ENCODE assay signal across 8 mouse cellular contexts in genomic region chr2:148409141-148409540, GRCm38 (mm10). TPM values are rescaled to one million over a fixed set of nuclear protein-coding genes. Genes with fewer than 3 reads are reported as not detected.
A peak's percentile ranks its signal among the peaks of the same experiment; 100 is the strongest.
DNase-seq lines count a peak whose midpoint lies in the region; TF ChIP-seq lines count a peak whose summit lies in the region.

No protein-coding gene starts in this region.

- no peak overlapping the region for H3K4me3 ChIP-seq in C2C12 (ENCODE audit: insufficient read depth, poor library complexity, severe bottlenecking)
- no peak overlapping the region for H3K4me3 ChIP-seq in cerebellum, adult 2 months (replicated peaks; ENCODE audit: insufficient read depth, low read depth, low read length)
- H3K4me3 ChIP-seq in hindbrain, embryonic 10.5 days, result 0 out of 2 replicates have a peak overlapping the region, but pooled peaks have one; percentile 50

- no peaks in the 10 kb centered on the region; the same call in 1 of the 2 replicates for H3K4me1 ChIP-seq in cerebellum, adult 2 months (ENCODE audit: control insufficient read depth, insufficient read depth, low read length)
- peaks cover 36% of the 10 kb centered on the region for H3K4me1 ChIP-seq in hindbrain, embryonic 10.5 days (replicated peaks)

- 24% methylated on average over 9 of the region's 9 CpGs for WGBS in cerebellum, adult 2 months
- WGBS in hindbrain, embryonic 10.5 days, result 22% methylated on average over 9 of the region's 9 CpGs

- no peak for TF ChIP-seq POLR2A in cerebellum, adult 2 months (IDR thresholded peaks at IDR 0.05; ENCODE audit: borderline replicate concordance, insufficient read depth, low read length)

- H3K79me3 ChIP-seq in C2C12 (ENCODE audit: low read depth), result no peaks in the 10 kb centered on the region

- no peak overlapping the region for H3K27ac ChIP-seq in cerebellum, adult 2 months (ENCODE audit: insufficient read depth, low read length)
- H3K27ac ChIP-seq in hindbrain, embryonic 10.5 days, result no peak overlapping the region

- H3K9me3 ChIP-seq in hindbrain, embryonic 10.5 days, result no peaks in the 10 kb centered on the region

- H3K36me3 ChIP-seq in C2C12 (ENCODE audit: control insufficient read depth, insufficient read depth), result no peaks in the 10 kb centered on the region
- no peaks in the 10 kb centered on the region for H3K36me3 ChIP-seq in hindbrain, embryonic 10.5 days

- no peak overlapping the region for H3ac ChIP-seq in C2C12 (ENCODE audit: control insufficient read depth, insufficient read length, low read depth)

- peak; percentile 18 to 23 for DNase-seq in cerebellum, adult 2 months
- peak; percentile 73 to 74 for DNase-seq in frontal cortex, postnatal 10 days (ENCODE audit: low spot score in 2 of 2)
- DNase-seq in hindbrain, embryonic 10.5 days (ENCODE audit: low spot score), result peak; percentile 81
- peak; percentile 51 to 69 for DNase-seq in layer of hippocampus, postnatal 25 days (ENCODE audit: extremely low spot score in 1 of 2, low spot score in 1 of 2)
- DNase-seq in lung, postnatal 14 days, result peak; percentile 88
- peak; percentile 50 for DNase-seq in ovary, postnatal 10 days (ENCODE audit: low spot score)
- DNase-seq in thymus, postnatal 10 days (ENCODE audit: low spot score in 2 of 2), result peak; percentile 59 to 74

- H3K27me3 ChIP-seq in C2C12 (ENCODE audit: control insufficient read depth, insufficient read depth, insufficient read length), result no peaks in the 10 kb centered on the region
- H3K27me3 ChIP-seq in cerebellum, adult 2 months (ENCODE audit: control insufficient read depth, insufficient read depth, low read length), result peaks cover 2% of the 10 kb centered on the region; the same call in 1 of the 2 replicates
- peaks cover 49% of the 10 kb centered on the region for H3K27me3 ChIP-seq in hindbrain, embryonic 10.5 days (ENCODE audit: insufficient read depth, poor library complexity, severe bottlenecking)

- peaks cover 18% of the 10 kb centered on the region for H3K79me2 ChIP-seq in C2C12 (ENCODE audit: control insufficient read depth, insufficient read depth)

- peak; percentile 94 for TF ChIP-seq CTCF in C2C12 (IDR thresholded peaks at IDR 0.05; ENCODE audit: control insufficient read depth, insufficient read depth, insufficient read length)
- peak; percentile 33; the same call in 1 of the 2 replicates for TF ChIP-seq CTCF in cerebellum, adult 2 months (IDR thresholded peaks at IDR 0.05; ENCODE audit: borderline replicate concordance, insufficient read depth, low read depth, low read length)

TF ChIP-seq in C2C12, 6 proteins besides CTCF, POLR2A, EP300 and RAD21:
- TF ChIP-seq MYOD1 (IDR thresholded peaks at IDR 0.05; ENCODE audit: control insufficient read depth, insufficient read length, low read depth), result no peak
- TF ChIP-seq MYOG (IDR thresholded peaks at IDR 0.05; ENCODE audit: control insufficient read depth, extremely low read depth, insufficient read length), result no peak
- no peak for TF ChIP-seq CEBPB (IDR thresholded peaks at IDR 0.05; ENCODE audit: low read depth)
- TF ChIP-seq FOSL1 (IDR thresholded peaks at IDR 0.05; ENCODE audit: insufficient read depth, low read length, poor library complexity, severe bottlenecking), result no peak
- TF ChIP-seq USF1 (IDR thresholded peaks at IDR 0.05; ENCODE audit: low read depth), result no peak
- TF ChIP-seq MAX (IDR thresholded peaks at IDR 0.05), result no peak

RNA-seq across cellular contexts. Expression of gene Thbd, which starts 1.2 kb away (rescaled TPM):
- polyA plus RNA-seq in C2C12 (2012; fragmentation: generic; extraction: Trizol), result 4.2 TPM
- polyA plus RNA-seq in cerebellum, adult 2 months (2012; rRNA removed), result 6.3 and 6.5 TPM in 2 replicates
- polyA plus RNA-seq in hindbrain, embryonic 10.5 days (2016; fragmentation: Nextera tagmentation; extraction: Ambion mirVana), result 6.8 and 7.8 TPM in 2 replicates
- 1 to 10 TPM; 4.9 to 5.3 TPM for total RNA-seq in layer of hippocampus, postnatal 25 days (2021)

RNA-seq across cellular contexts. Expression of gene Sstr4, which starts 14.0 kb away (rescaled TPM):
- not detected for polyA plus RNA-seq in C2C12 (2012; fragmentation: generic; extraction: Trizol)
- 0.89 and 1.1 TPM in 2 replicates for polyA plus RNA-seq in cerebellum, adult 2 months (2012; rRNA removed)
- polyA plus RNA-seq in hindbrain, embryonic 10.5 days (2016; fragmentation: Nextera tagmentation; extraction: Ambion mirVana), result 0.45 and 0.63 TPM in 2 replicates
- 10 to 100 TPM; 74.0 to 81.6 TPM for total RNA-seq in layer of hippocampus, postnatal 25 days (2021)

RNA-seq across cellular contexts. Expression of gene Cd93, which starts 34.2 kb away (rescaled TPM):
- 0.07 TPM for polyA plus RNA-seq in C2C12 (2012; fragmentation: generic; extraction: Trizol)
- polyA plus RNA-seq in cerebellum, adult 2 months (2012; rRNA removed), result 2.8 and 3.2 TPM in 2 replicates
- polyA plus RNA-seq in hindbrain, embryonic 10.5 days (2016; fragmentation: Nextera tagmentation; extraction: Ambion mirVana), result 4.7 and 6.3 TPM in 2 replicates
- total RNA-seq in layer of hippocampus, postnatal 25 days (2021), result 1 to 10 TPM; 5.4 to 6.7 TPM

Comparison
In these comparisons a context has a peak if more than half of its experiments do, and no peak if none do; other contexts are left out.
1. DNase-seq: peak in every context shown above with its lines; median percentile 88 in lung, postnatal 14 days; 81 in hindbrain, embryonic 10.5 days; 74 in frontal cortex, postnatal 10 days; 66 in thymus, postnatal 10 days; 60 in layer of hippocampus, postnatal 25 days; 50 in ovary, postnatal 10 days; 20 in cerebellum, adult 2 months.